ENCODE assay signal across 8 mouse cellular contexts in genomic region chr3:79809180-79809567, GRCm38 (mm10). TPM values are rescaled to one million over a fixed set of nuclear protein-coding genes. Genes with fewer than 3 reads are reported as not detected.
DNase-seq lines count a peak whose midpoint lies in the region; ATAC-seq and TF ChIP-seq lines count a peak whose summit lies in the region.

No protein-coding gene starts in this region.

- no peaks in the 10 kb centered on the region for H3K27me3 ChIP-seq in heart, embryonic 12.5 days (replicated peaks)
- 0 out of 2 replicates have a peak, but pooled peaks cover 3% of the 10 kb centered on the region for H3K27me3 ChIP-seq in hindbrain, embryonic 15.5 days
- no peaks in the 10 kb centered on the region for H3K27me3 ChIP-seq in lung, postnatal 0 days (replicated peaks; ENCODE audit: insufficient read depth, low read length)

- ATAC-seq in heart, embryonic 12.5 days (ENCODE audit: insufficient number of reproducible peaks, low FRiP score), result no peak
- ATAC-seq in hindbrain, embryonic 15.5 days (ENCODE audit: low FRiP score, low read depth), result peak; percentile 88
- ATAC-seq in lung, postnatal 0 days, result peak; percentile 48

- TF ChIP-seq POLR2A in bone marrow, adult 2 months (IDR thresholded peaks at IDR 0.05; ENCODE audit: borderline replicate concordance, control insufficient read depth, low read depth, low read length), result no peak

- H3K27ac ChIP-seq in heart, embryonic 12.5 days (ENCODE audit: poor library complexity, severe bottlenecking), result no peak overlapping the region
- no peak overlapping the region for H3K27ac ChIP-seq in bone marrow, adult 2 months (ENCODE audit: control insufficient read depth, insufficient read depth, low read depth, low read length, poor library complexity)
- no peak overlapping the region for H3K27ac ChIP-seq in hindbrain, embryonic 15.5 days (replicated peaks)
- H3K27ac ChIP-seq in lung, postnatal 0 days (ENCODE audit: low read length), result no peak overlapping the region

- TF ChIP-seq CTCF in bone marrow, adult 2 months (IDR thresholded peaks at IDR 0.05; ENCODE audit: control insufficient read depth, insufficient read depth, low read length), result peak; percentile 68
- peak; percentile 92 for TF ChIP-seq CTCF in lung, postnatal 0 days (IDR thresholded peaks at IDR 0.05)

- DNase-seq in heart, adult 18-20 months, result peak; percentile 37 to 79
- peak; percentile 51 for DNase-seq in fibroblast of lung, adult 2 months (ENCODE audit: low read depth)
- DNase-seq in layer of hippocampus, adult 9-11 months, result peak; percentile 35
- peak; percentile 85 for DNase-seq in lung, postnatal 0 days (ENCODE audit: low spot score)
- DNase-seq in retina, embryonic 14.5 days (ENCODE audit: low spot score), result peak; percentile 82

- H3K9ac ChIP-seq in heart, embryonic 12.5 days, result no peak overlapping the region
- no peak overlapping the region for H3K9ac ChIP-seq in hindbrain, embryonic 15.5 days
- no peak overlapping the region for H3K9ac ChIP-seq in lung, postnatal 0 days (replicated peaks; ENCODE audit: low read depth)

- TF ChIP-seq EP300 in lung, postnatal 0 days (IDR thresholded peaks at IDR 0.05), result no peak

- H3K36me3 ChIP-seq in heart, embryonic 12.5 days, result no peaks in the 10 kb centered on the region
- H3K36me3 ChIP-seq in hindbrain, embryonic 15.5 days, result no peaks in the 10 kb centered on the region
- H3K36me3 ChIP-seq in lung, postnatal 0 days (ENCODE audit: insufficient read depth, low read length), result no peaks in the 10 kb centered on the region

- no peaks in the 10 kb centered on the region for H3K9me3 ChIP-seq in heart, embryonic 12.5 days (replicated peaks)
- no peaks in the 10 kb centered on the region for H3K9me3 ChIP-seq in hindbrain, embryonic 15.5 days
- no peaks in the 10 kb centered on the region for H3K9me3 ChIP-seq in lung, postnatal 0 days (ENCODE audit: low read length)

- H3K4me3 ChIP-seq in heart, embryonic 12.5 days, result no peak overlapping the region
- H3K4me3 ChIP-seq in bone marrow, adult 2 months (replicated peaks; ENCODE audit: control insufficient read depth, low read depth, low read length), result no peak overlapping the region
- H3K4me3 ChIP-seq in hindbrain, embryonic 15.5 days, result no peak overlapping the region
- H3K4me3 ChIP-seq in lung, postnatal 0 days (ENCODE audit: low read depth, low read length), result no peak overlapping the region

- no peaks in the 10 kb centered on the region for H3K4me1 ChIP-seq in heart, embryonic 12.5 days (replicated peaks)
- H3K4me1 ChIP-seq in bone marrow, adult 2 months (ENCODE audit: control insufficient read depth, insufficient read depth, low read length), result no peaks in the 10 kb centered on the region
- H3K4me1 ChIP-seq in hindbrain, embryonic 15.5 days (replicated peaks), result no peaks in the 10 kb centered on the region
- H3K4me1 ChIP-seq in lung, postnatal 0 days (ENCODE audit: insufficient read depth, low read depth, low read length), result no peaks in the 10 kb centered on the region

- H3K4me2 ChIP-seq in heart, embryonic 12.5 days, result no peak overlapping the region
- no peak overlapping the region for H3K4me2 ChIP-seq in hindbrain, embryonic 15.5 days
- no peak overlapping the region for H3K4me2 ChIP-seq in lung, postnatal 0 days (replicated peaks; ENCODE audit: low read depth, low read length)

- 11% methylated on average over 4 of the region's 4 CpGs for WGBS in heart, embryonic 12.5 days
- WGBS in bone marrow, adult 2 months, result 12% methylated on average over 4 of the region's 4 CpGs
- WGBS in hindbrain, embryonic 15.5 days, result 9% methylated on average over 4 of the region's 4 CpGs
- WGBS in lung, postnatal 0 days, result 7% methylated on average over 4 of the region's 4 CpGs

RNA-seq across cellular contexts. Expression of gene Tmem144, which starts 43.4 kb away (rescaled TPM):
- 10 to 100 TPM; 16.4 to 18.8 TPM for total RNA-seq in heart, adult 18-20 months (2021)
- 12.6 and 13.5 TPM in 2 replicates for polyA plus RNA-seq in heart, embryonic 12.5 days (2016; fragmentation: Nextera tagmentation; extraction: Ambion mirVana)
- polyA plus RNA-seq in bone marrow, adult 2 months (2011; ENCODE audit: insufficient read depth, insufficient read length, low replicate concordance, missing spikeins), result not detected in 2 replicates
- polyA plus RNA-seq in hindbrain, embryonic 15.5 days (2015; fragmentation: Nextera tagmentation; extraction: Ambion mirVana), result 1.2 and 1.5 TPM in 2 replicates
- polyA plus RNA-seq in lung, postnatal 0 days (2015; fragmentation: Nextera tagmentation; extraction: Ambion mirVana), result 4.4 and 4.8 TPM in 2 replicates

Comparison
In these comparisons a context has a peak if more than half of its experiments do, and no peak if none do; other contexts are left out.
1. DNase-seq: peak in every context shown above with its lines; median percentile 85 in lung, postnatal 0 days; 82 in retina, embryonic 14.5 days; 58 in heart, adult 18-20 months; 51 in fibroblast of lung, adult 2 months; 35 in layer of hippocampus, adult 9-11 months.